Mouse (Mus musculus) ES-E14 (cell line): ENCODE measurements at regions not wholly inside any gene's neighbourhood (a gene's known extent, or its start where the extent isn't known, plus 50 kb on each side); places are given as distances from the start of the nearest gene placed in this dataset.

Experiments
- CHD2 ChIP-seq: IDR thresholded peaks from 2 replicates; pipeline ENCODE4 v1.6.1; 2014; ENCODE audit warnings: mild to moderate bottlenecking, low read depth, low read length, inconsistent platforms
- HCFC1 ChIP-seq: IDR thresholded peaks from 2 replicates; pipeline ENCODE4 v1.6.1; 2012; ENCODE audit warnings: low read length, inconsistent platforms, borderline replicate concordance; ENCODE audit not compliant: insufficient read depth
- MAFK ChIP-seq: IDR thresholded peaks from 2 replicates; pipeline ENCODE4 v1.6.1; 2014; ENCODE audit warnings: mild to moderate bottlenecking, low read depth, low read length, inconsistent platforms; ENCODE audit not compliant: insufficient read depth
- ZC3H11A ChIP-seq: IDR thresholded peaks from 2 replicates; pipeline ENCODE4 v1.6.1; 2012; ENCODE audit warnings: low read depth, mild to moderate bottlenecking, inconsistent platforms, low read length, borderline replicate concordance
- ZNF384 ChIP-seq: IDR thresholded peaks from 2 replicates; pipeline ENCODE4 v1.6.1; 2012; ENCODE audit warnings: low read depth, low read length, inconsistent platforms

DNA sequence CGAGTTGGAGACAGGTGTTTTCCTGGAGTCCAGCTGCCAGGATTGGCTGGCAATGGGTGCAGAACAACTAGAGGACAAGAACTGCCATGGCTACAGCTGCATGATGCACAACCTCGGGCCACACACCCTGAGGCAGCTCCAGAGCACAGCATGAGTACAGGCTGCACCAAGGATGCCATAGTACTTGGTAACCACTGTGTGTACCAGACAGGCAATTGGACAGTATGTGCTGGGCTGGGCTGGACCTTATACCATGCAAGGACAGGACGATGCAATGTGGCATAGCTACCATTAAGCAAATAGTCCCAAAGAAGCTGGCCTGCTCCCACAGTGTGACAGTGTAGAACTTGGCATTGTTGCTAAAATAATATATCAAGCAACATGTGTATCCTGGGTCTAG lies 54.6 kb upstream of the Cp start:
- TF ChIP-seq MAFK: no peak
- no peak for TF ChIP-seq HCFC1
- no peak for TF ChIP-seq ZC3H11A
- TF ChIP-seq CHD2: no peak
- TF ChIP-seq ZNF384: no peak
